Mouse (Mus musculus) bone marrow, adult 2 months (tissue): Measurements from ENCODE around the gene Dbndd2.

Experiments used
- CTCF ChIP-seq: fragments of 200-500 bp; IDR thresholded peaks from 2 replicates; pipeline ENCODE4 v1.5.1; 2011; ENCODE audit warnings: low read length, control low read depth; ENCODE audit not compliant: control insufficient read depth, insufficient read depth
- POLR2A ChIP-seq: fragments of 200-500 bp; IDR thresholded peaks from 2 replicates; pipeline ENCODE4 v1.6.1; 2011; ENCODE audit warnings: low read depth, mild to moderate bottlenecking, control low read depth, low read length, borderline replicate concordance; ENCODE audit not compliant: control insufficient read depth

GRCm38 (mm10) chr2:164438257-164438656 lies 47.6 kb upstream of the Dbndd2 start:
- TF ChIP-seq CTCF, result no peak
- TF ChIP-seq POLR2A, result no peak
